16 mouse cellular contexts compared by ENCODE assay signal in genomic region chr10:61356095-61356494, GRCm38 (mm10). TPM values are rescaled to one million over a fixed set of nuclear protein-coding genes. Genes with fewer than 3 reads are reported as not detected.
DNase-seq lines count a peak whose midpoint lies in the region; ATAC-seq and TF ChIP-seq lines count a peak whose summit lies in the region.
"Had no signal": no experiment of that assay in that cellular context is flagged by ENCODE, and none has a peak within 500 bp of the region (broad histone marks: within the 10 kb centered on the region; RNA-seq: fewer than 3 reads in every experiment).

No protein-coding gene starts in this region.

- no peaks in the 10 kb centered on the region for H3K4me1 ChIP-seq in intestine, postnatal 0 days (replicated peaks; ENCODE audit: control insufficient read depth, insufficient read depth, low read length)
- H3K4me1 ChIP-seq in intestine, embryonic 16.5 days (ENCODE audit: control insufficient read depth, insufficient read depth, low read length): peaks cover 9% of the 10 kb centered on the region; the same call in 1 of the 2 replicates
- no peaks in the 10 kb centered on the region for H3K4me1 ChIP-seq in thymus, adult 2 months (replicated peaks; ENCODE audit: control insufficient read depth, insufficient read depth, low read length)
- H3K4me1 ChIP-seq in cerebellum, adult 2 months (ENCODE audit: control insufficient read depth, insufficient read depth, low read length): no peaks in the 10 kb centered on the region
- no peaks in the 10 kb centered on the region for H3K4me1 ChIP-seq in midbrain, embryonic 10.5 days
- H3K4me1 ChIP-seq: midbrain, embryonic 12.5 days; neural tube, embryonic 13.5 days had no signal

- ATAC-seq in intestine, postnatal 0 days: no peak
- ATAC-seq in intestine, embryonic 16.5 days: no peak
- ATAC-seq: forebrain, embryonic 16.5 days; intestine, embryonic 15.5 days; Patski had no signal

- WGBS in intestine, postnatal 0 days: 94% methylated on average over 5 of the region's 5 CpGs
- 92% methylated on average over 5 of the region's 5 CpGs for WGBS in intestine, embryonic 16.5 days
- 97% methylated on average over 5 of the region's 5 CpGs for WGBS in thymus, adult 2 months
- 94% methylated on average over 5 of the region's 5 CpGs for WGBS in cerebellum, adult 2 months
- WGBS in midbrain, embryonic 10.5 days: 92% methylated on average over 5 of the region's 5 CpGs

- no peaks in the 10 kb centered on the region for H3K9me3 ChIP-seq in intestine, postnatal 0 days (ENCODE audit: control insufficient read depth)
- H3K9me3 ChIP-seq in intestine, embryonic 16.5 days (ENCODE audit: control insufficient read depth, low read length): no peaks in the 10 kb centered on the region
- peaks cover 6% of the 10 kb centered on the region for H3K9me3 ChIP-seq in midbrain, embryonic 10.5 days (replicated peaks)
- H3K9me3 ChIP-seq: intestine, embryonic 15.5 days; midbrain, embryonic 12.5 days; neural tube, embryonic 13.5 days had no signal

- TF ChIP-seq CTCF in intestine, postnatal 0 days (IDR thresholded peaks at IDR 0.05; ENCODE audit: low read depth): peak; percentile 52
- no peak for TF ChIP-seq CTCF in thymus, adult 2 months (IDR thresholded peaks at IDR 0.05; ENCODE audit: borderline replicate concordance, control insufficient read depth, extremely low read depth, insufficient read depth, low read length, poor library complexity)
- TF ChIP-seq CTCF in cerebellum, adult 2 months (IDR thresholded peaks at IDR 0.05; ENCODE audit: borderline replicate concordance, insufficient read depth, low read depth, low read length): no peak

- no peaks in the 10 kb centered on the region for H3K36me3 ChIP-seq in intestine, postnatal 0 days (ENCODE audit: control insufficient read depth, insufficient read depth)
- no peaks in the 10 kb centered on the region; the same call in 1 of the 2 replicates for H3K36me3 ChIP-seq in intestine, embryonic 16.5 days (ENCODE audit: control insufficient read depth, insufficient read depth, low read length)
- no peaks in the 10 kb centered on the region for H3K36me3 ChIP-seq in thymus, adult 2 months (ENCODE audit: control insufficient read depth, insufficient read depth, low read length)
- peaks cover 49% of the 10 kb centered on the region for H3K36me3 ChIP-seq in midbrain, embryonic 10.5 days
- H3K36me3 ChIP-seq: intestine, embryonic 15.5 days; midbrain, embryonic 12.5 days had no signal

- DNase-seq in thymus, adult 2 months: peak; percentile 21
- DNase-seq in thymus, postnatal 36 days: no peak
- peak; percentile 88 for DNase-seq in R1 (ENCODE audit: low read depth, low spot score)
- DNase-seq in thymus, postnatal 4 days: peak; percentile 64
- no peak for DNase-seq in cerebellum, adult 2 months
- no peak for DNase-seq in midbrain, embryonic 10.5 days (ENCODE audit: low spot score)
- DNase-seq: adrenal gland, postnatal 36 days; cerebellum, postnatal 25 days; heart, postnatal 14 days had no signal

- H3K27ac ChIP-seq in intestine, postnatal 0 days (ENCODE audit: low read depth, low read length): no peak overlapping the region
- no peak overlapping the region for H3K27ac ChIP-seq in intestine, embryonic 16.5 days (ENCODE audit: low read length)
- H3K27ac ChIP-seq in thymus, adult 2 months (ENCODE audit: control insufficient read depth, insufficient read depth, low read length): no peak overlapping the region
- H3K27ac ChIP-seq in cerebellum, adult 2 months (ENCODE audit: insufficient read depth, low read length): no peak overlapping the region
- no peak overlapping the region for H3K27ac ChIP-seq in midbrain, embryonic 10.5 days (replicated peaks)
- H3K27ac ChIP-seq: intestine, embryonic 15.5 days; midbrain, embryonic 12.5 days; neural tube, embryonic 13.5 days had no signal

- no peak for TF ChIP-seq POLR2A in thymus, adult 2 months (IDR thresholded peaks at IDR 0.05; ENCODE audit: control insufficient read depth, extremely low read depth, insufficient read depth, low read length, poor library complexity)
- TF ChIP-seq POLR2A in cerebellum, adult 2 months (IDR thresholded peaks at IDR 0.05; ENCODE audit: borderline replicate concordance, insufficient read depth, low read length): no peak

- H3K4me3 ChIP-seq in intestine, postnatal 0 days (ENCODE audit: low read depth, low read length): no peak overlapping the region
- no peak overlapping the region for H3K4me3 ChIP-seq in intestine, embryonic 16.5 days (ENCODE audit: low read length)
- H3K4me3 ChIP-seq in thymus, adult 2 months (ENCODE audit: control insufficient read depth, insufficient read depth, low read length): no peak overlapping the region
- H3K4me3 ChIP-seq in cerebellum, adult 2 months (replicated peaks; ENCODE audit: insufficient read depth, low read depth, low read length): no peak overlapping the region
- H3K4me3 ChIP-seq in midbrain, embryonic 10.5 days: no peak overlapping the region
- H3K4me3 ChIP-seq: intestine, embryonic 15.5 days; midbrain, embryonic 12.5 days; neural tube, embryonic 13.5 days had no signal

- H3K9ac ChIP-seq in intestine, postnatal 0 days (ENCODE audit: low read depth, low read length): no peak overlapping the region
- no peak overlapping the region for H3K9ac ChIP-seq in intestine, embryonic 16.5 days (ENCODE audit: low read depth, low read length)
- H3K9ac ChIP-seq: intestine, embryonic 15.5 days; midbrain, embryonic 12.5 days; neural tube, embryonic 13.5 days had no signal

- no peak overlapping the region for H3K4me2 ChIP-seq in intestine, postnatal 0 days (replicated peaks; ENCODE audit: low read depth)
- no peak overlapping the region for H3K4me2 ChIP-seq in intestine, embryonic 16.5 days (ENCODE audit: low read depth, low read length)
- H3K4me2 ChIP-seq: intestine, embryonic 15.5 days; midbrain, embryonic 12.5 days; neural tube, embryonic 13.5 days had no signal

- H3K27me3 ChIP-seq in intestine, postnatal 0 days (replicated peaks; ENCODE audit: control insufficient read depth, insufficient read depth, low read length): no peaks in the 10 kb centered on the region
- H3K27me3 ChIP-seq in intestine, embryonic 16.5 days (replicated peaks; ENCODE audit: control insufficient read depth, insufficient read depth, low read length): no peaks in the 10 kb centered on the region
- H3K27me3 ChIP-seq in thymus, adult 2 months (ENCODE audit: control insufficient read depth, insufficient read depth, low read length): no peaks in the 10 kb centered on the region
- no peaks in the 10 kb centered on the region for H3K27me3 ChIP-seq in cerebellum, adult 2 months (ENCODE audit: control insufficient read depth, insufficient read depth, low read length)
- H3K27me3 ChIP-seq in midbrain, embryonic 10.5 days (ENCODE audit: low read depth, poor library complexity, severe bottlenecking): no peaks in the 10 kb centered on the region
- H3K27me3 ChIP-seq: intestine, embryonic 15.5 days; midbrain, embryonic 12.5 days; neural tube, embryonic 13.5 days; Patski had no signal

RNA-seq across cellular contexts. Expression of gene Pald1, which starts 27.2 kb away (rescaled TPM):
- 4.1 and 4.4 TPM in 2 replicates for polyA plus RNA-seq in intestine, postnatal 0 days (2015; fragmentation: Nextera tagmentation; extraction: Ambion mirVana)
- 13.2 and 15.0 TPM in 2 replicates for polyA plus RNA-seq in intestine, embryonic 16.5 days (2015; fragmentation: Nextera tagmentation; extraction: Ambion mirVana)
- 5.7 and 6.8 TPM in 2 replicates for polyA plus RNA-seq in thymus, adult 2 months (2012; rRNA removed)
- polyA plus RNA-seq in cerebellum, adult 2 months (2012; rRNA removed): 15.5 and 15.6 TPM in 2 replicates
- polyA plus RNA-seq in midbrain, embryonic 10.5 days (2016; fragmentation: Nextera tagmentation; extraction: Ambion mirVana): 35.8 and 36.1 TPM in 2 replicates

RNA-seq across cellular contexts. Expression of gene Prf1, which starts 58.5 kb away (rescaled TPM):
- not detected in 2 replicates for polyA plus RNA-seq in intestine, postnatal 0 days (2015; fragmentation: Nextera tagmentation; extraction: Ambion mirVana)
- polyA plus RNA-seq in intestine, embryonic 16.5 days (2015; fragmentation: Nextera tagmentation; extraction: Ambion mirVana): 0.06 TPM in 1 of 2 replicates, not detected in the other
- 5.7 and 6.1 TPM in 2 replicates for polyA plus RNA-seq in thymus, adult 2 months (2012; rRNA removed)
- polyA plus RNA-seq in cerebellum, adult 2 months (2012; rRNA removed): 0.14 TPM in 1 of 2 replicates, not detected in the other
- not detected in 2 replicates for polyA plus RNA-seq in midbrain, embryonic 10.5 days (2016; fragmentation: Nextera tagmentation; extraction: Ambion mirVana)
- polyA plus RNA-seq: forebrain, embryonic 16.5 days; intestine, embryonic 15.5 days; midbrain, embryonic 12.5 days; neural tube, embryonic 13.5 days; Patski had no signal

Comparison
In these comparisons a context has a peak if more than half of its experiments do, and no peak if none do; other contexts are left out.
1. DNase-seq: peak in thymus, adult 2 months (single experiment), R1 (single experiment) and thymus, postnatal 4 days (single experiment); none in thymus, postnatal 36 days (0 of 2), cerebellum, adult 2 months (0 of 2) and midbrain, embryonic 10.5 days (single experiment).